Mouse (Mus musculus): ENCODE measurements around the gene Cmtm6.

Cmtm6 gene

DNA sequence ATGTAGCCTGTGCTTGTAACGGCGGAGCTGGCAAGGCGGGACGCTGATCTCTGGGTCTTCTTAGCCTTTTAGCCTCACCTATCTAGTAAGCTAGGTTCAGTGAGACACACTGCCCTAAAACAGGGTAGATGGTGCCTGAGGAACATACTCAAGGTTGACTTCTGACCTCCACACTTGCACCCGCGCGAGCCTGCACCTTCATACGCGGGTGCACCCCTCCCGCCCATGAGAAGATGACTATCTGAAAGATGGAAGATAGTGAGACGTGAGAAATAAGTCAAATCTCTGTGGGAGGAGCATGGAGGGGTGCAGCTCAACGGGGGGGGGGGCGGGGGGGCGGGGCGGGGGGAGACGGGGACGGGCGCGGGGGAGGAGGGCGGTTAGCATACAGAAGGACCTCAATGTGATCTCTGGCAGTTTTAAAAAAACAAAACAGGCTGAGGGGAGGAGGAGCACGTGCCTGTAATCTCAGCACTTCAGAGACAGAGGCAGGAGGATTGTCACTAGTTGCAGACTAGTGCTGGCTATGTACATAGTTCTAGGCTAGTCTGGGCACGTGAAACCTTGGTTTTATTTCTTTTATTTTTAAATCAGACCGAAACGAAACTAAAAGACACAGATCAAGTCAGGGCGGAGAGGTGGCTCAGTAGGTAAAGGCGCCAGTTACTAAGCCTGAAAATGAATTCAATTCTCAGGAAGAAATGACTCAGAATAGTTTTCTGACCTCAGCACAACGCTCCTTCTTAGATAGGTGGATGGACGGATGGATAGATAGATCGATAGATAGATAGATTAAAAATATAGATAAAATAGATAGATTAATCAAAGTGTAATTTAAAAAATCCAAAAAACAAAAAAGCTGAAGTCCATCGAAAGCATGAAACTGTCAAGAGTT is 758 bp upstream of the Cmtm6 start:
- CTCF ChIA-PET: no interaction called here

DNA sequence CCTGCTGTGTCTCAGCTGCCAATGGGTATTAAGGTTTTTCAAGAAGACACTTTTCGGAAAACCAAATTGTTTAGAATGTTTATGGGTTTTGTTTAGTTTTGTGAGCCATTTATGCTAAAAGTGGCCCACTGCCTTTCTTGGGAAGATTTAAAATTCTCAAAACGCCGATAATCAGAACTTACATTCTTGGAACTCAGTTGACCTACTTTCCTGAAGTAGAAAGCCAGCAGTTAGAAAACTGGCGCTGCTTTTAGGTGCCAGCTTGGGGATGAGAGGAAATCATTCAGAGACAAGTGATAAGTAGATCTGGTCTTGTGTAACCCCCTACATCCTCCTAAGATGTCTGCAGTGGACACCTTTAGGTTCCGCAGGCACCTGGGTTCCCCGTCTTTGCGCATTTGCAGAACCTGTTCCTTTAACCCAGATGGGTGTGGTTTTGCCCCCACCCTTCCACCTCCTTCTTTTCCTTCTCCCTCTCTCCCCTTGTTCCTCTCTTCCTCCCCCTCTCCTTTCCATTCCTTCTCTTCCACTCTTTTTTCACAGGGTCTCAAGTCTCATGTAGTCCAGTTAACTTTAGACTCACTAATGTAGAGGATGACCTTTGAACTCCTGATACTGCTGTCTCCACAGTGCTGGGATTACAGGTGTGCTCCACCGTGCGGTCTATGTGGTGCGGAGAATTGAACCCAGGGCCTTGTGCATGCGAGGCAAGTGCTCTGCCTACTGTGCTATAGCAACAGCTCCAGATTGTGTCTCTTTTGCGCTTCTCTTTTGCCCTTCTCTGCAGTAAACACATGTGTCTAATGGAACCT is 1.2 kb downstream of the Cmtm6 start:
- CTCF ChIA-PET: no interaction called here

DNA sequence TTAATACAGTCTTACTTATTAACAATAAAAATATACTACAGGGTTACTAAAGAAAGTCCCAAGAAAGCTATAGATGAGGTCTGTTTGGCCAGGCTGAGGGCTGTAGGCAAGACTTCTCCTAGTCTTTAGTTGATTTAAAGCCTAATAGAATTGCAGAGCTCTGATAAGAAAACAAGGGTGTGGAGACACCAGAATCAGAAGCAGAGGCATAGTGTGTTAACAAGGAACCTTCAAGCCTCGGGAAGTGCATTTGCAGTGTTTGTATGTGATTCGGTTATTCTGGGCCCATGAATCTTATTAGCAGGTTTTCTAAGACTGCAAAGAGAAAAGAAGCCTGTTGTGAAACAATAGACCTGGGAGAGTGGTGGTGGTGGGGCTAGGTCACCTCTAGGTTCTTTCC is 2.3 kb downstream of the Cmtm6 start:
- CTCF ChIA-PET: no interaction called here

DNA sequence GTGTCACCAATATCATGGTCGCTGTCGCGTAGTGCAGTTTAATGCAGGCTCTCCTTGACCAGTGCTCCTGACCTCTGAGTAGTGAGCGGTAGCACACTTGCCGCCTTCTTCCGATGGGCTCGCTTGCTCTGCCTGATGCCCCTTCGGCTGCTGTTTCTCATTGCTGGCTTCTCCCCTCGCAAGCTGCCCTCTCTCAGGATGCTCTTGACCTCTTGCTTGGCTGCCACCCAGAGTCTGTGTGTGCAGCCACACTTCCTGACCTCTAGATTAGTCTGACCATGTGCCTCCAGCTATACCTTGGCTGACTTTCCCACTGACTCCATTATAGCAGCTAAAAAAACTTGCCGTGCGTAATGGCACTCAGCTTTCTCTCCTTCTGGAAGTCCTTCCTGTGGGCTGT is 5.5 kb downstream of the Cmtm6 start:
- CTCF ChIA-PET: interaction anchor here (0.6 kb wide), 2 partner anchors 76 to 509 kb away, joined by 3 read pairs; no protein-coding TSS in a partner anchor

GRCm38 (mm10) chr9:114740336-114740735 is 9.4 kb downstream of the Cmtm6 start:
- CTCF ChIA-PET: interaction anchor here (1.1 kb wide), 1 partner anchor 13 kb away, joined by 5 read pairs; no protein-coding TSS in a partner anchor

- CTCF ChIA-PET: no interaction called here
These were observed 11.8 kb downstream of the Cmtm6 start for GRCm38 (mm10) chr9:114742731-114743130.

- CTCF ChIA-PET: interaction anchor here (0.5 to 0.6 kb wide), 2 partner anchors 22 to 189 kb away, joined by 3 to 4 read pairs; partner anchors contain the start of gene Gpd1l
These were observed 14.2 kb downstream of the Cmtm6 start for GRCm38 (mm10) chr9:114745163-114745562.

GRCm38 (mm10) chr9:114745654-114746053 is 14.7 kb downstream of the Cmtm6 start:
- CTCF ChIA-PET: interaction anchor here (0.5 kb wide), 1 partner anchor 23 kb away, joined by 4 read pairs; no protein-coding TSS in a partner anchor

DNA sequence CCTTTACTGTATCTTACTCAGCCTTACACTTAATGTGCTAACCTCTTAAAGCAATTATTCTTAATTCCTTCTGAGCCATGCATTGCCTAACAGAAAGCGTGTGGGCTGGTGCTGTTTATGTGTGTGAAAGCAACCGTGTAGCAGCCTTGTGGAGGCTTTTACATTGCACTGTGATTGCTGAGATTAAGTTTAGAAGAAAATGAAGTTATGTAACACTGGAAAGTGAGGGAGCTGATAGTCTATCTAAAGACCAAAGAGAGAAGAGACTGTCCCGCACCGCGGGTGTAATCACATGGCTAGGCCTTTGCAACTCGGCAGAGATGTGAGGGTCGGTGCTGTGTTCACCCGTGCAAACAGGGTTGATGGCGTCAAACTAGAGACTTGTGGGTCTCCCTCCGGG is 16.1 kb downstream of the Cmtm6 start:
- CTCF ChIA-PET: no interaction called here

DNA sequence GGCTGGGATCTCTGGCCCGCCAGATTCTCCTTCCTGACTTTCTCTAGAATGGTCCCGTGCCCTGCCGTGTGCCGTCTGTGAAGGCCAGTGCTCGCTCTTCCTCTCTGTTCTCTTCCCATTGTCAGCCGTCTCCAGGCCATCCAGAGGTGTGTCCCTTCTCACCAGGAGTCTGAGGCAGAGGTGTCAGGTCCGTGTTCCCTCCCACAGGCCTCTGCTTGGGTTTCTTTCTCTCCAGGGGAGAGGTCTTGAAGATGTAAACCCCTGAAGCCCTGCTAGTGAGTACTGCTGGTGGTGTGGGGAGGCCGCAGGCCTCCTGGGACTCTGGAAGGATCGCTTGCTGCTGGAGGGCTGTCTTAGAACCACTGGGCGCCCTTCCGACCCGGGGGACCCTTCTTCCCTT is 16.6 kb downstream of the Cmtm6 start:
- CTCF ChIA-PET: no interaction called here

- CTCF ChIA-PET: interaction anchor here (0.7 kb wide), 1 partner anchor 1396 kb away, joined by 3 read pairs; no protein-coding TSS in a partner anchor
These were observed 20.7 kb downstream of the Cmtm6 start for GRCm38 (mm10) chr9:114751582-114751981.

- CTCF ChIA-PET: interaction anchor here (1.0 to 1.9 kb wide), 4 partner anchors 8 to 161 kb away, joined by 4 to 7 read pairs (median 5); no protein-coding TSS in a partner anchor
These were observed 21.4 kb downstream of the Cmtm6 start for GRCm38 (mm10) chr9:114752311-114752710.

GRCm38 (mm10) chr9:114752863-114753484 is 22.1 kb downstream of the Cmtm6 start:
- CTCF ChIA-PET: interaction anchor here (0.7 to 1.9 kb wide), 9 partner anchors 9 to 1802 kb away, joined by 4 to 11 read pairs (median 5); no protein-coding TSS in a partner anchor

- CTCF ChIA-PET: interaction anchor here (0.7 kb wide), 1 partner anchor 64 kb away, joined by 4 read pairs; no protein-coding TSS in a partner anchor
These were observed 27.4 kb downstream of the Cmtm6 start for GRCm38 (mm10) chr9:114758272-114758671.

GRCm38 (mm10) chr9:114758801-114759200 is 27.9 kb downstream of the Cmtm6 start:
- CTCF ChIA-PET: no interaction called here

DNA sequence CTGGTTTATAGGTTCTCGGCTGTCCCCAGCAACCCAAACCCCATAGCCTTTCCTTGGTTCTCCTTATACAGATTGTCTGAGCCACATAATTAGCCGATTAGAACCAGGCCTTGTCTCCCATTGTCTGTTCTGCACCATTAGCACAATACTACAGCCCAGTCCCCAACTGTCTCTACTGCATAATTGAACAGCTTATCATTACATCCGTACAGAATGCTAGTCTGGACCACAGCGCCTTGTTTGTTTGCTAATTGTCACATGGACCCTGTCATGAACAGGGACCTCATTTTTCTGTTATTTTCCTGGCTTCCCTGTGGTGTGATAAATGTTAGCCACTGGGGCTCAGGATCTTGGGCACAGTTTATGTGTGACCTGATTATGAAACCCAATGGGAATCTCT is 29.0 kb downstream of the Cmtm6 start:
- CTCF ChIA-PET: interaction anchor here (0.6 kb wide), 1 partner anchor 32 kb away, joined by 3 read pairs; no protein-coding TSS in a partner anchor

GRCm38 (mm10) chr9:114760353-114760752 is 29.4 kb downstream of the Cmtm6 start:
- CTCF ChIA-PET: no interaction called here

- CTCF ChIA-PET: interaction anchor here (0.6 to 1.5 kb wide), 2 partner anchors 8 to 169 kb away, joined by 7 read pairs; no protein-coding TSS in a partner anchor
These were observed 30.9 kb downstream of the Cmtm6 start for GRCm38 (mm10) chr9:114761848-114762247.

DNA sequence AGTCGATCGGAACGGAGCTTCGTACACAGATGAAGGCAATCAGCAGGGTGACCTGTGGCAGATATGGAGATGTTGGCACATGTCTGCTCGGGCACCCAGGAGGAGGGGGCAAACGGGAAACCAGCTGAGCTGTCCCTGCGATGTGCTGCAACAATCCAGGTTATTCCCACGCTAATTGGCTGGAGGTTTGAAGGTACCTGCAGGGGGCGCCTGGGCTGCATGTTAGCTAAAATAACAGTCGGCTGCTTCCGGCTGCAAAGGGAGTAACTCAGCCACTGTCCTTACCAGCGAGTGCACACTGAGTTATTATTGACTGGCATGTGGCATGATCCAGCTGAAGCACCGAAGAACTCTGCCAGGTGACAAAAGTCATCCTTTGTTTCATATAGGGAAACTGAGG is 32.4 kb downstream of the Cmtm6 start:
- CTCF ChIA-PET: interaction anchor here (1.5 kb wide), 1 partner anchor 10 kb away, joined by 7 read pairs; no protein-coding TSS in a partner anchor

DNA sequence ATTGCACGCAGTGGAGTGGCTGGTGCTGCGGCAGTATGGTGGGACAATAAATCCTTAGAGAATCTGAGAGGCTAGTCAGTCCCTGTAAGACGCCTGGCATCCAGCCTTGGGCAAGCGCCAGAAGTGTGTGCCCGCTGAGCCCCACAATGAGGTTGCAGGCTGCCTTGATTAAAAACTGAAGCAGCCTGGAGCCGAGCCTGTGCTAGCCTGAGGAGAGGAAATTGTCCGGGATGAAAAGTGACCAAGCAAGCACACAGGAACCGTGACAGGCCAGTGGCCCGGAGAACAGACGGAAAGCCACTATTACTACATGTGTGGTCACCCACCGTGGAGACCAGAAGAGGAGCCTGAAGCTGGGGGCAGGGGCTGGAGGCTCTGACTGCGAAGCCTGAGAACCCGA is 36.1 kb downstream of the Cmtm6 start:
- CTCF ChIA-PET: no interaction called here

- CTCF ChIA-PET: interaction anchor here (0.7 kb wide), 1 partner anchor 12 kb away, joined by 3 read pairs; no protein-coding TSS in a partner anchor
These were observed 36.6 kb downstream of the Cmtm6 start for GRCm38 (mm10) chr9:114767507-114767906.
